Mouse (Mus musculus): ENCODE measurements around the gene Tnfsfm13. TPM values are rescaled to one million over a fixed set of nuclear protein-coding genes. Genes with fewer than 3 reads are reported as not detected.
"Not testable (repeated sequence)": the region's sequence is repeated elsewhere in the genome, so short reads cannot be mapped to it uniquely, and the experiment has no call there.

Tnfsfm13 gene
- 1.5 and 2.1 TPM in 2 replicates for polyA plus RNA-seq (2015; fragmentation: Nextera tagmentation; extraction: Ambion mirVana)

GRCm38 (mm10) chr11:69695361-69696181, at the start of gene Tnfsfm13, which contains the start of gene Tnfsf12:
Tnfsfm13 (minus strand) TSS chr11:69696098.
Tnfsf12 (minus strand) TSS chr11:69695849.
- DNase-seq (ENCODE audit: low spot score) = no peak

DNA sequence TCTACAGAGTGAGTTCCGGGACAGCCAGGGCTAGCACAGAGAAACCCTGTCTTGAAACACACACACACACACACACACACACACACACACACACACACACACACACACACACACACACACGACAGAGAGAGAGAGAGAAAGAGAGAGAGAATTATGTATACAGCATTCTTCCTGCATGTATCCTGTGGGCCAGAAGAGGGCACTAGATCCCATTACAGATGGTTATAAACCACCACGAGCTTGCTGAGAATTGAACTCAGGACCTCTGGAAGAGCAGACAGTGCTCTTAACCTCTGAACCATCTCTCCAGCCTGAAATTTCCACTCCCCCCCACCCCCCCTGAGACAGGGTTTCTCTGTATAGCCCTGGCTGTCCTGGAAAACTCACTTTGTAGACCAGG, 35.5 kb upstream of the Tnfsfm13 start:
- DNase-seq (ENCODE audit: low spot score) = not testable (repeated sequence)

GRCm38 (mm10) chr11:69729063-69729462, 33.2 kb upstream of the Tnfsfm13 start:
- peak; percentile 77 for DNase-seq (ENCODE audit: low spot score)

GRCm38 (mm10) chr11:69725951-69726350, 30.1 kb upstream of the Tnfsfm13 start:
- no peak for DNase-seq (ENCODE audit: low spot score)

- no peak for DNase-seq (ENCODE audit: low spot score)
Observed at GRCm38 (mm10) chr11:69723074-69723473, 27.2 kb upstream of the Tnfsfm13 start.

- no peak for DNase-seq (ENCODE audit: low spot score)
Observed at GRCm38 (mm10) chr11:69720852-69721251, 25.0 kb upstream of the Tnfsfm13 start.

GRCm38 (mm10) chr11:69719423-69719822, 23.5 kb upstream of the Tnfsfm13 start:
- no peak for DNase-seq (ENCODE audit: low spot score)

- DNase-seq (ENCODE audit: low spot score) = no peak
Observed at GRCm38 (mm10) chr11:69718661-69719060, 22.8 kb upstream of the Tnfsfm13 start.

DNA sequence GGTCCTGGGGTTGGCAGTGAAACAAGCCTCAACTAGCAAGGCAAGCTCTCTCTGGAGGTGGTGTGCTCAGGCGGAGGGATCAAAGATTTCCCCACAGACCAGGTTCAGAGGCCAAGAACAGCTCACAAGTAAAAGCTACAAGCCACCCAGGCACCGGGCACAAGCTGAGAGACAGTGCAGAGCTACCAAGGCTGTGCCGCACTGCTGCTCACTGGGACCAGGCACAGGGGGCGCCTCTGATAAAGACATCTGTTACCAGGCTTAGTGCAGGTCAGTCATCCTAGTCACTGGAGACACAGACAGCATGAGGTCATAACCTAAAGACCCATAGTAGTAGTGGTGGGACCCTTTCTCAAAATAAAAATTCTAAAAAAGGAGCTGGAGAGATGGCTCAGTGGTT, 21.1 kb upstream of the Tnfsfm13 start:
- DNase-seq (ENCODE audit: low spot score) = no peak

DNA sequence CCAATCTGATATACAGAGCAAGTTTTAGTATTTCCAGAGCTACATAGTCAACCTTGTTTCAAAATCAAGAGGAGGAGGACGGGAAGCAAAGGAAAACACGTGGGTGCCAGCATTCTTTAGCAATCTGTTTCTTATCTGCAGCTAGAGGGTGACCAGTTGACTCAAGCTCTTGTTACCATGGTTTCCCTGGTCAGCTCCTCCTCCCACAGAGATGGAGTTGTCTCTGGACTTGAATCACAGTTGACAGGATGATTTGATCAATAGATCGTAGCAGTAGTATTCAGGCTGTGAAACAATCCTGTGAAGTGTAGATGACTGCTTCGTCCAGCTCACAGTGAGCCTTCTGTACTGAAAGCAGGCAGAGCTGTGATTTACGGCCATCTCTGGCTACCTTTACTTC, 20.0 kb upstream of the Tnfsfm13 start:
- no peak for DNase-seq (ENCODE audit: low spot score)

DNA sequence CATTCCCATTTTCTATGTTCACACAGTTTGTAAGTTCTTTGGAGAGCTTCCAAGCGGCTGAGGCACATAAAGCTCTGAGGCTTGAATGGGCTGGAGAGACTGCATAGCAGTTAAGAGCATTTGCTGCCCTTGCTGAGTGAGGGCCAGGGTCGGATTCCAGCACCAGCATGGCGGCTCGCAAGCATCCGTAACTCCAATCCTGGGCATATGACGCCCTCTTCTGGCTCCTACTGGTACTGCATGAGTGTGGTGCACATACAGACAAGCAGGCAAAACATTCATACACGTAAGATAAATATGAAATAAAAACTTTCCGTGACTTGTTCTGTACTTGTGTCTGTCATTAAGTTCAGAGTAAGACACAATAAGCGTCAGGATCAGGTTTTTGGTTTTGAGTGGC, 19.6 kb upstream of the Tnfsfm13 start:
- DNase-seq (ENCODE audit: low spot score) = peak; percentile 11

GRCm38 (mm10) chr11:69714636-69715329, 18.9 kb upstream of the Tnfsfm13 start:
- no peak for DNase-seq (ENCODE audit: low spot score)

DNA sequence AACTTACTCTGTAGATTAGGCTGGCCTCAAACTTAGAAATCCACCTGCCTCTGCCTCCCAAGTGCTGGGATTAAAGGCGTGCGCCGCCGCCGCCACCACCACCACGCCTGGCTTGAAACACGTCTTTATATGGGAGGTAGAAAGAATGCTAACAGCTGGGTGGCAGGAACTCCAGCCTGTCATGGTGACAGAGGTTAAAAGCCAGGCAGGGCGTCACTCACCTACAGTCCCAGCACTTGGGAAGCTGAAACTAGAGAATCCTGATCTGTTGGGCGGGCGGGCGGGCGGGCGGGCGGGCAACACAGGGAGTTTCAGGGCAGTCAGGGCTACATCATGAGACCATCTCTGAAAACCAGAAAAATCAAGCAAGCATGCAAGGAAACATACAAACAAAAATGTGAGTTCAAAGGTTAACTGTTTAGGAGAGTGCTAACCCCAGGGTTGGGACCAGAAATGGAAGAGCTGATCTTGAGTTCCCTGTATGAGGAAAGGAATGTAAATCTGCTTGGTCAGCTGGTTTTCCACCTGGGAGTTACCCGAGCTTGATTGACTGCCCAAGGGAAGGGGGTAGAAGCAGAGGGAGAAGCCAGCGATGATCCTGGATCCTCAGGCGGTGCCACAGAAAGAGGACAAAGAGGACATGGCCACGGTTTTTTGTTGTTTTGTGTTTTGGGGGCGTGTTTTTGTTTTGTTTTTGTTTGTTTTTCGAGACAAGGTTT, 17.2 kb upstream of the Tnfsfm13 start:
- DNase-seq (ENCODE audit: low spot score) = no peak

- DNase-seq (ENCODE audit: low spot score) = no peak
Observed at GRCm38 (mm10) chr11:69711082-69711481, 15.2 kb upstream of the Tnfsfm13 start.

DNA sequence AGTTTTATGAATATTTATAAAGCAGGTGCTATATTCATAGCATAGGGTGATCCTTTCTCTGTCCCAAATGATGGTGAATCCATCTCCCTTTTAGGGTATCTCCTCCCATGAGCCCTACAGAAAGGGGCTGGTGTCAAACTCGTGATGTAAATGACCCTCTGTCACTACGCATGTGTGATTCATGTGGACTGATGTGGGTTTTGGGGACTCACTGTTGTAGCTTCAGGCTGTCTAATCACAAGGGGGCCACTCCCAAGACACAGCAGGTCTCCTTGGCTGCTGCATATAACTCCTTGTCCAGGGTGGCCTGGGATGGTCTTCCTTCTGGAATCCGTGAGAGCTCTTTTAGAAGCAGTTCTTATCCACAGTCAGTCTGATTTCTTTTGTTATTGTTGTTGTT, 14.6 kb upstream of the Tnfsfm13 start:
- no peak for DNase-seq (ENCODE audit: low spot score)

GRCm38 (mm10) chr11:69709554-69710446, 13.9 kb upstream of the Tnfsfm13 start:
- DNase-seq (ENCODE audit: low spot score) = no peak

- DNase-seq (ENCODE audit: low spot score) = no peak
Observed at GRCm38 (mm10) chr11:69708614-69709265, 12.8 kb upstream of the Tnfsfm13 start.

GRCm38 (mm10) chr11:69707873-69708381, 12.0 kb upstream of the Tnfsfm13 start:
- DNase-seq (ENCODE audit: low spot score) = no peak

DNA sequence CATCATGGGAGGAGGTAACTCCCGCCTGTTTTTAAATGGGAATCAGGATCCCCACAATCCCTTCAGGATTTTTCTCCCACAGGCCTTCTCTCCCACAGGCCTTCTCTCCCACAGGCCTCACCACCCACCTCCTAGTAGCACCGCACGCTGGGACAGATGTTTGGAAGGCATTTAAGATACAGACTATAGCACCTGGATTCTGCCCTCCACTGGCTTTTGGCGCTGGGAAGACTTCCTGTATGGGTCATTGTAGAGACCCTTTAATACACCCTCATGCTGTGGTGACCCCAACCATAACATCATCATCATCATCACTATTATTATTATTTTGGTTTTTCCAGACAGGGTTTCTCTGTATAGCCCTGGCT, 11.6 kb upstream of the Tnfsfm13 start:
- no peak for DNase-seq (ENCODE audit: low spot score)

Data from thymus, postnatal 0 days (tissue).